Mouse (Mus musculus): Measurements from ENCODE around the gene Prelp.
"Not testable (repeated sequence)": the region's sequence is repeated elsewhere in the genome, so short reads cannot be mapped to it uniquely, and the experiment has no call there.

Prelp gene

DNA sequence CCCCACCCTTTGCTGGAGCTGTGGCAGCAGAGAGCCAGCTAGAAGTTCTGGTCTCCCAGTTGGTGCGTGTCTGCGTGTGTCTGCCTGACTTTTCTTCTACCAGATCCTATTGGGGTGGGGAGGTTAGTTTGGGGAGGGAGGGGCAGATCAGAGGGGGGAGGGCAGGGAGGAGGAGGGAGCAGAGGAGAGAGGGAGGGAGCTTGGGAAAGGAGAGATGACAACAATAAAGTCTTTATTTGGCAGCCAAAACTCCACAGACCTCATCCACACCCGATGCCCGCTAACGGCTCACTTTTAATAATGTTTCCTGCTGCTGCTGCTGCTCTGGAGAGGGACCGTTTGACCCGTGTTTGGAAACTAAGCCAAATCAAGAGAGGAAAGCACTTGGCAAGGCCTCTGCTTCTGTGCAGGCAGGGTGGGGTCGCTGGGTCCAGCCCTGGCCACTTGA lies at the start of gene Prelp:
Gene Prelp (minus strand): TSS at position 111 of the 448 bp plus-strand sequence.
- DNase-seq (ENCODE audit: low spot score in 2 of 2): no peak

GRCm38 (mm10) chr1:133969427-133969826 lies 48.2 kb upstream of the Prelp start:
- no peak for DNase-seq (ENCODE audit: low spot score in 2 of 2)

- DNase-seq (ENCODE audit: low spot score in 2 of 2): no peak
Measured at GRCm38 (mm10) chr1:133968788-133969325, 47.6 kb upstream of the Prelp start.

GRCm38 (mm10) chr1:133967481-133968017 lies 46.3 kb upstream of the Prelp start:
- DNase-seq (ENCODE audit: low spot score in 2 of 2): no peak

GRCm38 (mm10) chr1:133966044-133966443 lies 44.8 kb upstream of the Prelp start:
- no peak for DNase-seq (ENCODE audit: low spot score in 2 of 2)

- no peak for DNase-seq (ENCODE audit: low spot score in 2 of 2)
Measured at GRCm38 (mm10) chr1:133965298-133965697, 44.1 kb upstream of the Prelp start.

DNA sequence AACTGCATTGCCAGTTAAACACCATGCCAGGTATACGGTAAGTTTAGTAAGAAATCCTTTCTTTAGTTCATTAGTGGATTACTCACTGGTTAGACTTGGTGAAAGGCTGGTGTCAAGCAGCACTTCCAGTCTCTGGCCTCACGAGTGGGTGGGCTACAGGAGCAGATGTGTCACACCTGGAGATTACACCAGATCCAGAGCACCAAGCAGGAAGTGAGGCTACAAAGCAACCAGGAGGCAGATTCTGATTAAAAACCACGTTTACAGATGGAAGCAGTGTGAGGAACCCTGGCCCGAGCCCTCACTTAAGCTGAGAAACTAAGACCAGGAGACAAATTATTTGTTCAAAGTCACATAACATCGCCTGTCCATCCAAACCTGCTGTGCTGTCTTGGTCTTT lies 43.5 kb upstream of the Prelp start:
- DNase-seq (ENCODE audit: low spot score in 2 of 2): no peak

DNA sequence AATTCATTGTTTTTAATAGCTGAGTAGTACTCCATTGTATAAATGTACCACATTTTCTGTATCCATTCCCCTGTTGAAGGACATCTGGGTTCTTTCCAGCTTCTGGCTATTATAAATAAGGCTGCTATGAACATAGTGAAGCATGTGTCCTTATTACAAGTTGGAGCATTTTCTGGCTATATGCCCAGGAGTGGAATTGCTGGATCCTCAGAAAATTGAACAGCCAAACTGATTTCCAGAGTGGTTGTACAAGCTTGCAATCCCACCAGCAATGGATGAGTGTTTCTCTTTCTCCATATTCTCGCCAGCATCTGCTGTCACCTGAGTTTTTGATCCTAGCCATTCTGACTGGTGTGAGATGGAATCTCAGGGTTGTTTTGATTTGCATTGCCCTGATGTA lies 42.4 kb upstream of the Prelp start:
- not testable (repeated sequence) for DNase-seq (ENCODE audit: low spot score in 2 of 2)

DNA sequence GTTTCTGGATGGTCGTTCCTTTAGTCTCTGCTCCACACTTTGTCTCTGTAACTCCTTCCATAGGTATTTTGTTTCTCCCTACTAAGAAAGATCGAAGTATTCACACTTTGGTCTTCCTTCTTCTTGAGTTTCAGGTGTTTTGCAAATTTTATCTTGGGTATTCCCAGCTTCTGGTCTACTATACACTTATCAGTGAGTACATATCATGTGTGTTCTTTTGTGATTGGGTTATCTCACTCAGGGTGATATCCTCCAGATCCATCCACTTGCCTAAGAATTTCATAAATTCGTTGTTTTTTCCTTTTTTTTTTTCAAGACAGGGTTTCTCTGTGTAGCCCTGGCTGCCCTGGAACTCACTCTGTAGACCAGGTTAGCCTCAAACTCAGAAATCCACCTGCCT lies 41.9 kb upstream of the Prelp start:
- DNase-seq (ENCODE audit: low spot score in 2 of 2): not testable (repeated sequence)

- DNase-seq (ENCODE audit: low spot score in 2 of 2): peak; percentile 26 to 27
Measured at GRCm38 (mm10) chr1:133961281-133962134, 40.3 kb upstream of the Prelp start.

DNA sequence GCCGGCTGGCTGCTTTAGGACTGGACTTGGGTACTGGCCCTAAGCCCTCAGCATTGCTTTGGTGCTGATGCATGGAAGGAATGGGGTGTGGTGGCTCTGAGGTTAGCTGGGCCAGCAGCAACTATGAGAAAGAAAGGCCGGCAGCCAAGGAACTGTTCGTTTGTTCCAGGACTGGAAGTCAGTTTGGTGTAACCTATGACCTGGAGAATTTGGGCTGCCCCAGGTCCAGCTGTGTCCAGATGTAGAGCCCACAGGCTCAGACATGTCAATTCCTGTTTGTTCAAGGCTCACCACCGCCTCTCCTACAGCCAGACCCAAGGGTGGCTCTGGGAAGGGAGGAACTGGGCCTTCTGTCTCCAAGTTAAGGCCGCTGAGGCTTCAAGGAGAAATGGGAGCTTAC lies 38.3 kb upstream of the Prelp start:
- DNase-seq (ENCODE audit: low spot score in 2 of 2): no peak

- no peak for DNase-seq (ENCODE audit: low spot score in 2 of 2)
Measured at GRCm38 (mm10) chr1:133954009-133954408, 32.8 kb upstream of the Prelp start.

DNA sequence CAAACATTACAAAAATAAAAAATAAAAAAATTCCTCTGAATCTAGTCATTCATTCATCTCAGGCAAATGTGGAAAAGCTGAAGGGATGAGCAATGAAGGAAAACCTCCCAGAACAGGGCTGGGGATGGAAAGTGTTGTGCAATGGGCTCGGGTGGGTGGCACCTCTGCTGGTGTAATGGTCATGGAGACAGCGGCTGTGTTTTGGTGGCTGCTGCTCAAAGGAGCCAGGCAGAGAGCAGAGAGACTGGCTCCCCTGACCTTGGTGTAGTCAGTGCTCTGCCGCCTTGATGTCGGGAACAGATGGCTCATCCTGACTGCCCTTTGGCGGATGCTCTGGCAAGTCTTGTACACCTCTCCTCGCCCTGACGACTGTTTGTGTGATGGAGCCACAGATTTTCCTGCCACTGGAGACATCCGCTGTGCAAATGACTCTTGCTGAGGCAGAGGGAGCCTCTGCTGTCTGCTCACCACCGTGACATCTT lies 32.1 kb upstream of the Prelp start:
- DNase-seq (ENCODE audit: low spot score in 2 of 2): peak in 1 of 2 experiments; percentile 4

DNA sequence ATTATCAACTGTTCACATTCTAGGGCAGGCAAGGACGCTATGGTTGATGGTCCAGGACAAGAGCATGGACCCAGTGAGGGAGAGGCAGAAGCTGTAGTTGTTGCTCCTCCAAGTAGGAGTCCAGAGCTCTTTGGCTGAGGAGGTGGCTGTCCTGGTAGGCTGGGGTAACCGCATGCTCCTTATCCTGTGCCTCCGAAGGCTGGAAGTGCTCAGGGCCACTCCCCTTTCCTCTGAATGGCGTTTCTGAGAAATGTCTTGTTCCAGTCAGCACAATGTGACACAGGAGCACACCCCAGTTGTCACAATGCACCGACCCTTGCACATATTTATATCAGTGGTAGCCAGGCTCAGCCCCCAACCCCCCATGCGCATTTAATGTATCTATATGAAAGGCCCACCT lies 30.4 kb upstream of the Prelp start:
- DNase-seq (ENCODE audit: low spot score in 2 of 2): no peak

DNA sequence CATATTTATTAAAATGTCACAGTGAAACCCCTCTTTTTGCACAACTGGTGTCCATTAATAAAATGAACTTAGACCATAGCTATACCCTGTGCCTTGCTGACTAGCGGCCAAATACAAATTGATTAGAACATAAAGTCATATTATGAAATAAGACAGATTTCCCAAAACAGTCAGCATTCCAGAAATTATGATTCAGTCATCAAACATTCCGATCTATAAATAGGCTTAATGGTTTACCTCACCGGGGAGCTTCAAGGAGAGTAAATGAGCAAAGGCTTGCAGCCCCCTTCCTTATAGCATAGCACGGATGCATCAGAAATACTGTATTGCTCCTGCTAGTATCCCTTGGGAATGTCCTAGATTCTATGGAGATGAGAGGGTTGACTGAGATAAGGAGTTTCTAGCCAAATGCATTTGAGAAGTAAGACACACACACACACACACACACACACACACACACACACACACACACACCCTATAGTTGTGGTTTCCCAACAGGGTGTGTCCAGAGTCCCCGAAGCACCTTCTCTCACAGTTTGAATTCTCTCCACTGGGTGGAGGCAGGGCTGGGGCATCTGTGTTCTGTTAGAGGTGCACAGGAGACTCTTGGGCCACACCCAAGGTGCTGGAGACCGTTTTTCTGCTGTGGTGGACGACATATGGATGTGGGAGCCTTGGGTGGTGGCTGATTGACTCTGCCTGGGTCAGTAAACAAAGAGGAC lies 29.0 kb upstream of the Prelp start:
- no peak for DNase-seq (ENCODE audit: low spot score in 2 of 2)

- no peak for DNase-seq (ENCODE audit: low spot score in 2 of 2)
Measured at GRCm38 (mm10) chr1:133945106-133945505, 23.9 kb upstream of the Prelp start.

- DNase-seq (ENCODE audit: low spot score in 2 of 2): no peak
Measured at GRCm38 (mm10) chr1:133941904-133942303, 20.7 kb upstream of the Prelp start.

DNA sequence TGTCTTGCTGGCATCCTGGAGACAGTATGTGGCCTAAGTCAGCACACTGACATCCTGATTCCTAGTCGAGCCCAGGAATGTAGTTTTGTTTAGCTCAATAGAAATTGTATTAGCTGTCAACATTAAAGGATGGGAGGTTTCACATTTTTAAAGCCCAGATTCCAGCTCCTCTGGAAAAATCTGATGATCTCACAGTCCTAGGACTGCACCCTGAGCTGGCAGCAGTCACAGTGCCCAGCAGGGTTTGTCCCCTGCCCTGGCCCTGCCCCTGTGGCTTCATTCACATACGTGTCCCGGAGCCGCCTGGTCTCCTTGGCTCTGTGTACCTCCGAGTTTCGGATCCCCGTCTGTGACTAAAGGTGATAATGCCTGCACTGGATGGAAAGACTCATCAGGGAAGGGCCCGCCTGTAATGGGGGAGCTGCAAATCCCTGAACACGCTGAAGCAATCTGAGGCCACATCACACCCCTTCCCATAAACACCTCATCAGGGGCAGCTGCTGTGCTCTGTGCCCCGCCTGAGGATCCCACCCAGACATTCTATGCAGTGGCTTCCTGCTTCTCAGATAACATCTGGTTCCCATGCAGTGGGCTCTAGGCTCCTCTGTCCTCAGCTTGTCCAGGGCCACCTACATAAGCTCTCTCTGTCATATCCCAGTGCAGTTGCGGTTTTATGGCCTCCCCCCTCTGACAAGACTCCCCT lies 20.1 kb upstream of the Prelp start:
- no peak for DNase-seq (ENCODE audit: low spot score in 2 of 2)

GRCm38 (mm10) chr1:133940481-133941092 lies 19.4 kb upstream of the Prelp start:
- no peak for DNase-seq (ENCODE audit: low spot score in 2 of 2)

DNA sequence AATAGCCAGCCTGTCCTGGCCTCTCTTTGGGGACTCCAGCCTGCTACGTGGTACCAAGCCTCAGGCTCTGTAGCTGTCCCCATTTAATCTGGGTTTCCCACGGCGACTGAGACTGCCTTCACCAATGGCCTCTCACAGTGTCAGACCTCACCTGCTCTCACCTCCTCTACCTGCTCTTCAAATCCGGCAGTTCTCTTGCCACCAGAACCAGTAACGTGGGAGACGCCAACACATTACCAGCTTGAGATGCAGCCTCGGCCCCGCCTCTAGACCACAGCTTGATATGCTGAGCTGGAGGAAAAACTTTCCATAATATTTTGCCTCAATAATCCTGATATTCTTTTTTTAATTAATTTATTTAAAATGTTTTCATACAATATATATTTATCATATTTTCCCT lies 18.5 kb upstream of the Prelp start:
- no peak for DNase-seq (ENCODE audit: low spot score in 2 of 2)

DNA sequence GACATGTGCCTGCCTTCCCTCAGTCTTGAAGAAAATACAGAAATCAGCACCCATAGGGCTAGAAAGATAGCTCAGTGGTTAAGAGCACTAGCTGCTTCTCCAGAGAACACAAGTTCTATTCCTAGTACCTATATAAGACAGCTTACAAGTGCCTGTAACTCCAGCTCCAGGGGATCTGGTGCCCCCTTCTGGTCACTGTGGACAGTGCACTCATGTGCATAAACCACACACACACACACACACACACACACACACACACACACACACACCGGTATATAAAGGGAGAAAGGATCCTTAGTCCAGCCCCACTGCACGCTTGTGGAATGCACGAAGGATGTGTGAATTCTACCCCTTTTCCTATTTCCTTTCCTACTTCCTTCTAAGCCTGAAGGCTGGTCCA lies 15.0 kb upstream of the Prelp start:
- no peak for DNase-seq (ENCODE audit: low spot score in 2 of 2)

All from frontal cortex, postnatal 25 days (tissue).